Mouse (Mus musculus) embryonic stem cell, embryonic (primary cell): ENCODE data around the gene Zfp113.

Experiments used
- CTCF ChIA-PET, 4 experiments: fragments of 300-600 bp in 2 of 4; fragments of 350-600 bp in 2 of 4; sonication (Branson Sonifier 250); formaldehyde crosslinking; loops; one replicate each; lab custom pipeline; 2022; ENCODE audit warnings: inconsistent platforms in 2 of 4; lab: Charles Lee
- POLR2A ChIA-PET, 4 experiments: fragments of 300-600 bp in 2 of 4; fragments of 350-600 bp in 2 of 4; sonication (Branson Sonifier 250); formaldehyde crosslinking; loops; one replicate each; lab custom pipeline; 2022; ENCODE audit warnings: antibody characterized with exemption in 4 of 4, inconsistent platforms in 1 of 4; lab: Charles Lee

Zfp113 gene

GRCm38 (mm10) chr5:138155443-138155976 is at the start of gene Zfp113:
Zfp113 (minus strand) TSS chr5:138155744.
- ChIA-PET POLR2A (interaction anchor here in 3 of 4 experiments (0.5 to 17.7 kb wide), 33 partner anchors 9 to 520 kb away, joined by 3 to 476 read pairs (median 4); partner anchors contain the start of genes Ap4m1 (in 3 of the 3), Cnpy4 (in 3 of the 3), Mcm7 (in 3 of the 3) and Taf6 (in 3 of the 3)), CTCF (interaction anchor here in 2 of 4 experiments (0.6 to 1.4 kb wide), 8 partner anchors 65 to 396 kb away, joined by 3 to 6 read pairs (median 3); no protein-coding TSS in a partner anchor)

DNA sequence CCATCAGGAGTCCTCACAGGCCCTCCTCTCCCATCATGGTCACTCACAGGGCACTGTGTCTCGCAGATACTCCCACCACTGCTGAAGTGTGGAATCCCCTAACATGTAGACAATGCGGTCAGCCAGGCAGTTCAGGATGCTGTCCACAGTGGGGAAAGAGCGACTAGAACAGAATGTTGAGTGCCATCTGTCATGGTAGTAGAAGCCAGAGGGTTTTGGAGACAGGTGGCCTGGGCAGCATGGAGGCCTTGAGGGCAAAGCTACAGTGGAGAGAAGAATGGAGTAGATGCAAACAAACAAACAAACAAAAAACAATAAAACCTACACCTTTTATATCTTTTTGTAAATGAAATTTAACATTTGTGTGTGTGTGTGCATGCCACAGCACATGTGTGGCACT is 46.5 kb upstream of the Zfp113 start:
- ChIA-PET CTCF (no interaction called here), POLR2A (interaction anchor here in 1 of 4 experiments (1.5 kb wide), 1 partner anchor 32 kb away, joined by 3 read pairs; no protein-coding TSS in a partner anchor)

- ChIA-PET CTCF (interaction anchor here in 2 of 4 experiments (0.6 to 1.6 kb wide), 11 partner anchors 8 to 1610 kb away, joined by 3 to 8 read pairs (median 4); partner anchors contain the start of genes Cnpy4 (in 1 of the 2) and Taf6 (in 1 of the 2)), POLR2A (interaction anchor here in 2 of 4 experiments (0.6 to 0.9 kb wide), 3 partner anchors 81 to 1514 kb away, joined by 3 to 6 read pairs (median 3); no protein-coding TSS in a partner anchor)
These were observed 44.0 kb upstream of the Zfp113 start for GRCm38 (mm10) chr5:138199576-138199975.

GRCm38 (mm10) chr5:138195463-138195862 is 39.9 kb upstream of the Zfp113 start:
- POLR2A ChIA-PET = interaction anchor here in 2 of 4 experiments (0.6 to 2.6 kb wide), 15 partner anchors 8 to 1093 kb away, joined by 3 to 12 read pairs (median 5); partner anchors contain the start of genes Cops6 (in 2 of the 2), Cnpy4 (in 1 of the 2), Mcm7 (in 1 of the 2) and Taf6 (in 1 of the 2)
- CTCF ChIA-PET = no interaction called here

GRCm38 (mm10) chr5:138194755-138195345 is 39.3 kb upstream of the Zfp113 start:
- CTCF ChIA-PET = no interaction called here
- POLR2A ChIA-PET = interaction anchor here in 2 of 4 experiments (0.6 to 2.6 kb wide), 19 partner anchors 8 to 1092 kb away, joined by 3 to 14 read pairs (median 5); partner anchors contain the start of genes Cops6 (in 2 of the 2), Cnpy4 (in 1 of the 2), Mcm7 (in 1 of the 2) and Taf6 (in 1 of the 2)

DNA sequence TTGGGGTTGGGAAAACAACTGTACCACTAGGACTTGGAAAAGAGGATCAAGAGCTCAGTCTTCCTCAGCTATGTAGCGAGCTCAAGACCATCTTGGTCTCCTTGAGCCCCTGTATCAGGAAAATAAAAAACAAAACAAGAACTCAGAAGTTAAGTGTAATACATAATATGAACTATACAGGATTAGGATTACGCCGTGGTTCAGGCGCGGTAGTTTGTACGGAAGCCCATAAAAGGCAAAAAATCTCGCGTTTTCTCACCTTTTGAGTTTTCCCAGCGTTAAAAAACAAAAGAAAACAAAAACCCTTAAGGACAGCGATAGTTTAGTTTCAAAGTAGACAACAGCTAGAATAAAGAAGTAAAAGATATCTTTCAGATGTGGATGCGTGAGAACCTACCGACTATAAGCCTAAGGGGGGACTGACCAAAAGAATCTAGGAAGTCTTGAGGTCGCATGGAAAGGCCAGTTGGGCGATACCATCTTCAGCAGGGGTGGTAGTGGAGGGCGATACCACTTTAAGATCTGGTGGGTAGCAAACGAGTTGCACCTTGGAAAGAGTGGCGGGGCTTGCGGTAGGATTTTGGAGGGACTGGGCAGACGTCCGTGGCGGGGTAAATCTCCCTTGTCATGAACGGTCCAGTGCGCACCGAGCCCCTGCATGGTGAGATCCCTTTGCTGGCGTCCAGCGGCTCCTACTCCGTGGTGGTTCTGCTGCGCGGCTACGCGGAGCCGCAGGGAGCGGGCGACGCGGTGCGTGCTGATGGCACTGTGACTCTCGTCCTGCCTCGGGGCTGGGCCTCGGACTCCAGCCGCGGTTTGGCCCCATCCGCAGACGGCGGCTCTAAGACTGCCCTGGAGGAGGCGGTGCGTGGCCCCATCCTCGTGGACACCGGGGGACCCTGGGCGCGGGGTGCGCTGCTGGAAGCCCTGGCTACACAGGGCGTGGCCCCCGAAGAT is 38.5 kb upstream of the Zfp113 start, which contains the start of gene Mblac1:
TSS of gene Mblac1 (plus strand) at position 544 of the 957 bp plus-strand sequence.
- POLR2A ChIA-PET = interaction anchor here in 3 of 4 experiments (0.6 to 2.9 kb wide), 28 partner anchors 8 to 459 kb away, joined by 3 to 14 read pairs (median 5); partner anchors contain the start of genes Cops6 (in 2 of the 3), Zfp113 (in 2 of the 3), Zkscan1 (in 2 of the 3) and Lamtor4 (in 1 of the 3)
- CTCF ChIA-PET = no interaction called here

- CTCF ChIA-PET = interaction anchor here in 3 of 4 experiments (0.5 to 1.0 kb wide), 6 partner anchors 11 to 901 kb away, joined by 3 to 8 read pairs (median 3); partner anchors contain the start of gene Ache (in 1 of the 3)
- POLR2A ChIA-PET = interaction anchor here (0.6 to 12.3 kb wide), 38 partner anchors 8 to 979 kb away, joined by 3 to 288 read pairs (median 4); partner anchors contain the start of genes Cops6 (in 3 of the 4), Mcm7 (in 3 of the 4), Zfp113 (in 3 of the 4) and Ap4m1 (in 2 of the 4)
These were observed 32.2 kb upstream of the Zfp113 start for GRCm38 (mm10) chr5:138187661-138188306.

GRCm38 (mm10) chr5:138186950-138187638 is 31.6 kb upstream of the Zfp113 start, which contains the start of the genes Taf6 and Cnpy4:
Taf6 (minus strand) TSS chr5:138187451.
Cnpy4 (plus strand) TSS chr5:138187485.
- POLR2A ChIA-PET = interaction anchor here (0.6 to 12.3 kb wide), 40 partner anchors 8 to 980 kb away, joined by 3 to 288 read pairs (median 4); partner anchors contain the start of genes Cops6 (in 3 of the 4), Mcm7 (in 3 of the 4), Zfp113 (in 3 of the 4) and Ap4m1 (in 2 of the 4)

DNA sequence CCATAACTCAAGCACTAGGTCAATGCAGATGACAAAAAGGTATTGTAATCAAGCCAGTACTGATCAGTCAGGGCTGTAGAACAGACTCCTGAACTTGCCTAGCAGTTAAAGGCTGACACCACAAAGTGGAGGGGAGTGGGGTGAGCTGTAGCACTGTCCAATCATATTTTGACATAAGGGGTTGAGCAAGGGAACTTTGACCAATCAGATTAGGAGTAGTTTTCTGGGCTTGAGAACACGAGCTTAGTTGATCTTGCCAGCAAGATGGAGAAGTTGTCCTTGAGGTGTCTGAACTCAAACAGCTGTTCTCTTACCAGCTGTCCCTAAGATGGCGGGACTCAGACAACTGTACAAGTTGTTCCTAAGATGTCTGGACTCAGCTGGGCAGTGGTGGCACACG is 17.7 kb upstream of the Zfp113 start:
- POLR2A ChIA-PET = interaction anchor here (0.6 to 13.1 kb wide), 26 partner anchors 10 to 1554 kb away, joined by 3 to 476 read pairs (median 7); partner anchors contain the start of genes Cops6 (in 4 of the 4), Cnpy4 (in 3 of the 4), Taf6 (in 3 of the 4) and Zfp113 (in 3 of the 4)
- CTCF ChIA-PET = no interaction called here

More at GRCm38 (mm10) chr5:138186950-138187638, 31.6 kb upstream of the Zfp113 start, which contains the start of the genes Taf6 and Cnpy4:
- CTCF ChIA-PET = interaction anchor here (0.5 to 1.0 kb wide), 8 partner anchors 12 to 900 kb away, joined by 3 to 8 read pairs (median 3); partner anchors contain the start of gene Ache (in 1 of the 4)

DNA sequence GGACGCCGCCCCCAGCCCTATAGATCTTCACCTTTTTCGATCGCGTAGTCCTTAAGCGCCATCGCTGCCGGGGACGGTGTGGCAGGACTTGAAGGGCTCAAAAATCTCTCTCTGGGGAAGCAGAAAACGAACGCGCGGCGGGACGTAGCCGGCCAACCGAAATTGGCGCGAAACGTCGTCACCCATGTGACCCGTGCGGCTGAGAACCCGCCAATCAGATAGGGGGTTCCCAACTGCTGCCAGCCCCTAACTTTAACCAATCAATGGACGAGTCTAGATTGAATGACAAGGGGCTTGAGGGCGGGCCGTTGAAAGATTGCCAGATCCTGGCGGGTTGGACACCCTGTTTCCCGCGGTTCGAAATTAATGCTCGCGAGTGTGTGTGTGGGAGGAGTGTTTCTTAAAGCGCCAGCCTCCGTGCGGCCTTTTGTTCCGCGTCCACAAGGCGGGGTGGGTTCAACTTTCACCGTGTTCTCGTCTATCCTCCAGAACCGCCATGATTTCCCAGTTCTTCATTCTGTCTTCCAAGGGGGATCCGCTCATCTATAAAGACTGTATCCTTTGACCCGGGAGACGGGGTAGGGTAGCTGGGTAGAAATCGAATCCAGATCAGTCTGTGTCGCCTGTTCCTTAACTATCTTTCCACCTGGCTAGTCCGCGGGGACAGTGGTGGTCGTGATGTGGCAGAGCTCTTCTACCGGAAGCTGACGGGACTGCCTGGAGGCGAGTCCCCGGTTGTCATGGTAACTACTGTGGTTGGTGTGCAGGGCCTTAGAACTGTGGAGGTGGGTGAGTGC is 16.3 kb upstream of the Zfp113 start, which contains the start of the genes Ap4m1 and Mcm7:
TSS of gene Ap4m1 (plus strand) at position 308 of the 797 bp plus-strand sequence.
TSS of gene Mcm7 (minus strand) at position 728 of the 797 bp plus-strand sequence.
- ChIA-PET POLR2A (interaction anchor here (0.7 to 13.1 kb wide), 25 partner anchors 9 to 826 kb away, joined by 3 to 476 read pairs (median 5); partner anchors contain the start of genes Cops6 (in 4 of the 4), Cnpy4 (in 3 of the 4), Taf6 (in 3 of the 4) and Zfp113 (in 3 of the 4)), CTCF (interaction anchor here in 1 of 4 experiments (0.6 kb wide), 1 partner anchor 659 kb away, joined by 3 read pairs; no protein-coding TSS in a partner anchor)

- CTCF ChIA-PET = interaction anchor here in 1 of 4 experiments (0.6 kb wide), 1 partner anchor 52 kb away, joined by 3 read pairs; no protein-coding TSS in a partner anchor
- POLR2A ChIA-PET = interaction anchor here (0.5 to 17.7 kb wide), 28 partner anchors 3 to 826 kb away, joined by 3 to 476 read pairs (median 4); partner anchors contain the start of genes Cops6 (in 3 of the 4), Cnpy4 (in 2 of the 4), Mblac1 (in 2 of the 4) and Taf6 (in 2 of the 4)
These were observed 15.5 kb upstream of the Zfp113 start for GRCm38 (mm10) chr5:138170936-138171561.

- POLR2A ChIA-PET = interaction anchor here (0.9 to 17.7 kb wide), 10 partner anchors 8 to 22 kb away, joined by 3 to 476 read pairs (median 4); partner anchors contain the start of genes Cnpy4 (in 3 of the 4), Taf6 (in 3 of the 4), Ap4m1 (in 2 of the 4) and Mcm7 (in 2 of the 4)
- CTCF ChIA-PET = no interaction called here
These were observed 10.1 kb upstream of the Zfp113 start for GRCm38 (mm10) chr5:138165594-138165993.

DNA sequence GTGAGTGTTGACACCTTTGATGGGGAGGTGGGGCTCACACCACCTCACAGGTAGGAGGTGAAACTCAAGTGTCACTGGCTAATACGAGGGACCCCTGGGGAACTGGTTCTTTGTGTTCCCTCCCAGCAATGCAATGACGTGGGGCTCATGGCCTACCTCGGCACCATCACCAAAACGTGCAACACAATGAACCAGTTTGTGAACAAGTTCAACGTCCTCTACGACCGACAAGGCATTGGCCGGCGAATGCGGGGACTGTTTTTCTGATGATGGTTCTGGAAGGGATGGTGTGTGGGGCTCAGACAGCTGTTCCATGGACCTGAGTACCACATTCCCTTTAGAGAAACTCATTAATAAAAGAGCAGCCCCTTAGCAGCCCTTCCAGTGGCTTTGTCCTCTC is 8.1 kb upstream of the Zfp113 start:
- POLR2A ChIA-PET = interaction anchor here (0.6 to 17.7 kb wide), 17 partner anchors 8 to 385 kb away, joined by 3 to 476 read pairs (median 4); partner anchors contain the start of genes Ap4m1 (in 3 of the 4), Mcm7 (in 3 of the 4), Cnpy4 (in 2 of the 4) and Taf6 (in 2 of the 4)

GRCm38 (mm10) chr5:138163046-138163445 is 7.5 kb upstream of the Zfp113 start:
- ChIA-PET POLR2A (interaction anchor here (0.7 to 17.7 kb wide), 18 partner anchors 11 to 783 kb away, joined by 3 to 476 read pairs (median 4); partner anchors contain the start of genes Cnpy4 (in 4 of the 4), Taf6 (in 4 of the 4), Ap4m1 (in 3 of the 4) and Mcm7 (in 3 of the 4)), CTCF (no interaction called here)

More for the DNA sequence above, 8.1 kb upstream of the Zfp113 start:
- CTCF ChIA-PET = no interaction called here
